Mouse (Mus musculus): ENCODE results near the gene Nup98. TPM values are rescaled to one million over a fixed set of nuclear protein-coding genes. Genes with fewer than 3 reads are reported as not detected.

Nup98 gene
- total and polyA plus RNA-seq, 3 experiments: 25.9 to 195 (median 45.2) TPM

GRCm38 (mm10) chr7:102076714-102077296 is 133.2 kb downstream of the Nup98 start (continued):
- TF ChIP-seq POLR2AphosphoS5 (IDR thresholded peaks at IDR 0.05; ENCODE audit: borderline replicate concordance, low read depth, low read length) (no peak), ZC3H11A (IDR thresholded peaks at IDR 0.05; ENCODE audit: low read depth, low read length) (peak; percentile 60), E2F4 (IDR thresholded peaks at IDR 0.05; ENCODE audit: borderline replicate concordance, low read depth, low read length) (no peak)

Other genes with a start within 250 kb of the Nup98 start
- 0.95 and 1.0 TPM in 2 replicates for gene Il18bp, start 191.5 kb downstream of the Nup98 start, total RNA-seq (2012; rRNA removed)
- gene Il18bp, start 191.5 kb downstream of the Nup98 start, polyA plus RNA-seq (2012; ENCODE audit: insufficient read depth in 1 of 2, insufficient read length in 2 of 2, low read depth in 1 of 2, low replicate concordance in 2 of 2, missing spikeins in 1 of 2): 1 to 10 TPM in 1 of 2 experiments, not detected in 1; 1.8 TPM
- 17.3 and 18.5 TPM in 2 replicates for gene Rnf121, start 144.7 kb downstream of the Nup98 start, total RNA-seq (2012; rRNA removed)
- gene Rnf121, start 144.7 kb downstream of the Nup98 start, polyA plus RNA-seq (2012; ENCODE audit: insufficient read depth in 1 of 2, insufficient read length in 2 of 2, low read depth in 1 of 2, low replicate concordance in 2 of 2, missing spikeins in 1 of 2): 10 to 100 TPM in 1 of 2 experiments, not detected in 1; 16.0 TPM
- 15.3 and 16.6 TPM in 2 replicates for gene Xndc1, start 144.7 kb downstream of the Nup98 start, total RNA-seq (2012; rRNA removed)
- 10 to 100 TPM in 1 of 2 experiments, not detected in 1; 30.0 TPM for gene Xndc1, start 144.7 kb downstream of the Nup98 start, polyA plus RNA-seq (2012; ENCODE audit: insufficient read depth in 1 of 2, insufficient read length in 2 of 2, low read depth in 1 of 2, low replicate concordance in 2 of 2, missing spikeins in 1 of 2)
- 0.08 and 0.13 TPM in 2 replicates for gene Xntrpc, start 144.5 kb downstream of the Nup98 start, total RNA-seq (2012; rRNA removed)
- gene Xntrpc, start 144.5 kb downstream of the Nup98 start, polyA plus RNA-seq (2012; ENCODE audit: insufficient read depth in 1 of 2, insufficient read length in 2 of 2, low read depth in 1 of 2, low replicate concordance in 2 of 2, missing spikeins in 1 of 2): under 1 TPM in 1 of 2 experiments, not detected in 1; 0.14 TPM
- gene Trpc2, start 127.1 kb downstream of the Nup98 start, total RNA-seq (2012; rRNA removed): not detected in 2 replicates
- gene Trpc2, start 127.1 kb downstream of the Nup98 start, polyA plus RNA-seq (2012; ENCODE audit: insufficient read depth in 1 of 2, insufficient read length in 2 of 2, low read depth in 1 of 2, low replicate concordance in 2 of 2, missing spikeins in 1 of 2): not detected
- not detected in 2 replicates for gene Art1, start 108.4 kb downstream of the Nup98 start, total RNA-seq (2012; rRNA removed)
- not detected for gene Art1, start 108.4 kb downstream of the Nup98 start, polyA plus RNA-seq (2012; ENCODE audit: insufficient read depth in 1 of 2, insufficient read length in 2 of 2, low read depth in 1 of 2, low replicate concordance in 2 of 2, missing spikeins in 1 of 2)
- not detected in 2 replicates for gene Art5, start 100.7 kb downstream of the Nup98 start, total RNA-seq (2012; rRNA removed)
- gene Art5, start 100.7 kb downstream of the Nup98 start, polyA plus RNA-seq (2012; ENCODE audit: insufficient read depth in 1 of 2, insufficient read length in 2 of 2, low read depth in 1 of 2, low replicate concordance in 2 of 2, missing spikeins in 1 of 2): under 1 TPM in 1 of 2 experiments, not detected in 1; 0.04 TPM
- gene Chrna10, start 93.3 kb downstream of the Nup98 start, total RNA-seq (2012; rRNA removed): not detected in 2 replicates
- gene Chrna10, start 93.3 kb downstream of the Nup98 start, polyA plus RNA-seq (2012; ENCODE audit: insufficient read depth in 1 of 2, insufficient read length in 2 of 2, low read depth in 1 of 2, low replicate concordance in 2 of 2, missing spikeins in 1 of 2): not detected
- gene Pgap2, start within 50 bp of the Nup98 start, total RNA-seq (2012; rRNA removed): 21.1 and 29.2 TPM in 2 replicates
- 10 to 100 TPM in 1 of 2 experiments, not detected in 1; 91.1 TPM for gene Pgap2, start within 50 bp of the Nup98 start, polyA plus RNA-seq (2012; ENCODE audit: insufficient read depth in 1 of 2, insufficient read length in 2 of 2, low read depth in 1 of 2, low replicate concordance in 2 of 2, missing spikeins in 1 of 2)
- 24.1 and 33.3 TPM in 2 replicates for gene Rhog, start 45.9 kb upstream of the Nup98 start, total RNA-seq (2012; rRNA removed)
- gene Rhog, start 45.9 kb upstream of the Nup98 start, polyA plus RNA-seq (2012; ENCODE audit: insufficient read depth in 1 of 2, insufficient read length in 2 of 2, low read depth in 1 of 2, low replicate concordance in 2 of 2, missing spikeins in 1 of 2): 100 to 1,000 TPM; 347 to 425 TPM
- 26.1 and 28.2 TPM in 2 replicates for gene Stim1, start 57.6 kb upstream of the Nup98 start, total RNA-seq (2012; rRNA removed)
- 10 to 100 TPM in 1 of 2 experiments, not detected in 1; 65.0 TPM for gene Stim1, start 57.6 kb upstream of the Nup98 start, polyA plus RNA-seq (2012; ENCODE audit: insufficient read depth in 1 of 2, insufficient read length in 2 of 2, low read depth in 1 of 2, low replicate concordance in 2 of 2, missing spikeins in 1 of 2)
- 147 and 154 TPM in 2 replicates for gene Rrm1, start 231.5 kb upstream of the Nup98 start, total RNA-seq (2012; rRNA removed)
- gene Rrm1, start 231.5 kb upstream of the Nup98 start, polyA plus RNA-seq (2012; ENCODE audit: insufficient read depth in 1 of 2, insufficient read length in 2 of 2, low read depth in 1 of 2, low replicate concordance in 2 of 2, missing spikeins in 1 of 2): 100 to 1,000 TPM in 1 of 2 experiments, not detected in 1; 228 TPM

Measured in MEL (cell line).